Mouse (Mus musculus) embryonic facial prominence, embryonic 11.5 days (tissue): ENCODE measurements around the gene C3. TPM values are rescaled to one million over a fixed set of nuclear protein-coding genes. Genes with fewer than 3 reads are reported as not detected.

ENCODE experiments used
- ATAC-seq: fragments of 200-750 bp; cut with Nextera tagmentation; replicated peaks from 2 replicates; pipeline ENCODE4 v1.8.0; 2017; ENCODE audit warnings: low read depth; ENCODE audit not compliant: insufficient number of reproducible peaks, low FRiP score, low TSS enrichment
- DNase-seq: peaks from one replicate; pipeline ENCODE4 v3.0.0-alpha.2; 2015; ENCODE audit warnings: low spot score
- H3K27ac ChIP-seq: fragments of 300-500 bp; sonication (generic); replicated peaks from 2 replicates; pipeline ENCODE4 v1.5.1; 2014; ENCODE audit warnings: mild to moderate bottlenecking, low read depth, low read length, control low read depth
- H3K27me3 ChIP-seq: fragments of 300-500 bp; sonication (generic); 2 replicates; pipeline ENCODE4 v1.6.1; 2014; ENCODE audit warnings: mild to moderate bottlenecking, low read length, moderate library complexity, mixed read lengths; ENCODE audit not compliant: control insufficient read depth, insufficient read depth
- H3K36me3 ChIP-seq: fragments of 300-500 bp; sonication (generic); replicated peaks from 2 replicates; pipeline ENCODE4 v1.6.1; 2014; ENCODE audit warnings: low read depth, mild to moderate bottlenecking, low read length, moderate library complexity, mixed read lengths; ENCODE audit not compliant: control insufficient read depth, insufficient read depth
- H3K4me1 ChIP-seq: fragments of 300-500 bp; sonication (generic); 2 replicates; pipeline ENCODE4 v1.6.1; 2014; ENCODE audit warnings: low read length, mixed read lengths; ENCODE audit not compliant: control insufficient read depth, insufficient read depth
- H3K4me2 ChIP-seq: fragments of 300-500 bp; sonication (generic); 2 replicates; pipeline ENCODE4 v1.6.1; 2014; ENCODE audit warnings: low read depth, mild to moderate bottlenecking, control low read depth, low read length, moderate library complexity
- H3K4me3 ChIP-seq: fragments of 300-500 bp; sonication (generic); 2 replicates; pipeline ENCODE4 v1.5.1; 2014; ENCODE audit warnings: low read depth, low read length, control low read depth
- H3K9ac ChIP-seq: fragments of 300-500 bp; sonication (generic); replicated peaks from 2 replicates; pipeline ENCODE4 v1.6.1; 2014; ENCODE audit warnings: mild to moderate bottlenecking, control low read depth, low read length
- H3K9me3 ChIP-seq: fragments of 300-500 bp; sonication (generic); replicated peaks from 2 replicates; pipeline ENCODE4 v1.6.1; 2016; ENCODE audit warnings: mild to moderate bottlenecking, low read length, inconsistent platforms, mixed read lengths; ENCODE audit not compliant: control insufficient read depth
- WGBS: fragments of 180-500 bp; shearing (Covaris S2); extraction: QIAGEN DNeasy Blood & Tissue Kit; methylation state at CpG from one replicate; pipeline ENCODE4 v1.1.7; 2014; 5-methylcytosine and 5-hydroxymethylcytosine counted together
- polyA plus RNA-seq: library from polyadenylated mRNA; unstranded; fragments of >200 nt; fragmentation: Nextera tagmentation; extraction: Ambion mirVana; gene quantifications from 2 replicates; pipeline ENCODE4 v1.2.1, GENCODE M21; 2014

C3 gene
- polyA plus RNA-seq = 0.35 and 0.46 TPM in 2 replicates

- Histone ChIP-seq H3K4me2 (no peak within 1 kb of the TSS), H3K9ac (no peak within 1 kb of the TSS), H3K9me3 (no peaks in the 10 kb centered on the region), H3K36me3 (no peaks in the 10 kb centered on the region), H3K4me3 (no peak within 1 kb of the TSS), H3K27ac (no peak within 1 kb of the TSS), H3K27me3 (no peaks in the 10 kb centered on the region), H3K4me1 (no peaks in the 10 kb centered on the region)
- no peak for ATAC-seq
- no peak for DNase-seq
- WGBS = 82% methylated on average over 3 of the region's 3 CpGs
Measured at GRCm38 (mm10) chr17:57228014-57228413, at the start of gene C3. Gene C3 (minus strand): TSS chr17:57228136.

- DNase-seq (peak; percentile 88), ATAC-seq (peak; percentile 57; the same call in 1 of the 2 replicates)
- Histone ChIP-seq H3K4me2 (peak overlapping the region; percentile 29), H3K27me3 (peaks cover 20% of the 10 kb centered on the region), H3K4me3 (peak overlapping the region; percentile 38), H3K4me1 (no peaks in the 10 kb centered on the region), H3K9ac (no peak overlapping the region), H3K27ac (no peak overlapping the region), H3K36me3 (no peaks in the 10 kb centered on the region), H3K9me3 (no peaks in the 10 kb centered on the region)
- under 1% methylated on average over 20 of the region's 20 CpGs for WGBS
Measured at GRCm38 (mm10) chr17:57276634-57277121, 48.7 kb upstream of the C3 start.

GRCm38 (mm10) chr17:57275997-57276351, 48.0 kb upstream of the C3 start:
- Histone ChIP-seq H3K9ac (no peak overlapping the region), H3K9me3 (no peaks in the 10 kb centered on the region), H3K27me3 (peaks cover 20% of the 10 kb centered on the region), H3K27ac (no peak overlapping the region), H3K36me3 (no peaks in the 10 kb centered on the region), H3K4me2 (peak overlapping the region; percentile 56), H3K4me3 (peak overlapping the region; percentile 38), H3K4me1 (no peaks in the 10 kb centered on the region)
- ATAC-seq = no peak
- 3% methylated on average over 13 of the region's 13 CpGs for WGBS
- no peak for DNase-seq

- no peaks in the 10 kb centered on the region for H3K4me1 ChIP-seq
- ATAC-seq (peak; percentile 60), DNase-seq (peak; percentile 70)
- WGBS = under 1% methylated on average over 48 of the region's 53 CpGs
- H3K9ac ChIP-seq = peak overlapping the region; percentile 9
- H3K9me3 ChIP-seq = no peaks in the 10 kb centered on the region
- H3K36me3 ChIP-seq = no peaks in the 10 kb centered on the region
- no peak overlapping the region for H3K27ac ChIP-seq
- peaks cover 20% of the 10 kb centered on the region for H3K27me3 ChIP-seq
- peak overlapping the region; percentile 38 for H3K4me3 ChIP-seq
- H3K4me2 ChIP-seq = peak overlapping the region; percentile 56
Measured at GRCm38 (mm10) chr17:57275111-57275996, 47.4 kb upstream of the C3 start.

GRCm38 (mm10) chr17:57274686-57275085, 46.8 kb upstream of the C3 start:
- Histone ChIP-seq H3K36me3 (no peaks in the 10 kb centered on the region), H3K9ac (peak overlapping the region; percentile 9), H3K27ac (no peak overlapping the region), H3K4me2 (peak overlapping the region; percentile 56), H3K9me3 (no peaks in the 10 kb centered on the region), H3K27me3 (peaks cover 20% of the 10 kb centered on the region), H3K4me3 (peak overlapping the region; percentile 38), H3K4me1 (no peaks in the 10 kb centered on the region)
- DNase-seq (peak; percentile 14), ATAC-seq (no peak)
- 5% methylated on average over 15 of the region's 15 CpGs for WGBS

GRCm38 (mm10) chr17:57273846-57274245, 45.9 kb upstream of the C3 start:
- ATAC-seq (no peak), DNase-seq (no peak)
- 37% methylated on average over 6 of the region's 7 CpGs for whole genome bisulfite sequencing
- Histone ChIP-seq H3K4me3 (no peak overlapping the region), H3K4me2 (no peak overlapping the region), H3K36me3 (no peaks in the 10 kb centered on the region), H3K9ac (no peak overlapping the region), H3K27me3 (peaks cover 20% of the 10 kb centered on the region), H3K27ac (no peak overlapping the region), H3K4me1 (no peaks in the 10 kb centered on the region), H3K9me3 (no peaks in the 10 kb centered on the region)

- Histone ChIP-seq H3K9me3 (no peaks in the 10 kb centered on the region), H3K27ac (no peak overlapping the region), H3K9ac (no peak overlapping the region), H3K4me1 (no peaks in the 10 kb centered on the region), H3K27me3 (peaks cover 20% of the 10 kb centered on the region), H3K4me3 (no peak overlapping the region), H3K4me2 (no peak overlapping the region), H3K36me3 (no peaks in the 10 kb centered on the region)
- ATAC-seq (no peak), DNase-seq (no peak)
- WGBS = 68% methylated on average over 9 of the region's 9 CpGs
Measured at GRCm38 (mm10) chr17:57271301-57271700, 43.4 kb upstream of the C3 start.

- H3K9ac ChIP-seq = no peak overlapping the region
- 88% methylated on average over 6 of the region's 6 CpGs for WGBS
- H3K27ac ChIP-seq = no peak overlapping the region
- no peak overlapping the region for H3K4me3 ChIP-seq
- no peaks in the 10 kb centered on the region for H3K4me1 ChIP-seq
- no peaks in the 10 kb centered on the region for H3K9me3 ChIP-seq
- DNase-seq (no peak), ATAC-seq (no peak)
- no peaks in the 10 kb centered on the region; the same call in 1 of the 2 replicates for H3K36me3 ChIP-seq
- H3K27me3 ChIP-seq = no peaks in the 10 kb centered on the region
- H3K4me2 ChIP-seq = no peak overlapping the region
Measured at GRCm38 (mm10) chr17:57267556-57268126, 39.7 kb upstream of the C3 start.
